Mouse (Mus musculus): Measurements from ENCODE around the gene Tmem132d. TPM values are rescaled to one million over a fixed set of nuclear protein-coding genes. Genes with fewer than 3 reads are reported as not detected.
"Not testable (repeated sequence)": the region's sequence is repeated elsewhere in the genome, so short reads cannot be mapped to it uniquely, and the experiment has no call there.

Gene Tmem132d
- polyA plus RNA-seq, 1 experiment = 5.8 TPM

DNA sequence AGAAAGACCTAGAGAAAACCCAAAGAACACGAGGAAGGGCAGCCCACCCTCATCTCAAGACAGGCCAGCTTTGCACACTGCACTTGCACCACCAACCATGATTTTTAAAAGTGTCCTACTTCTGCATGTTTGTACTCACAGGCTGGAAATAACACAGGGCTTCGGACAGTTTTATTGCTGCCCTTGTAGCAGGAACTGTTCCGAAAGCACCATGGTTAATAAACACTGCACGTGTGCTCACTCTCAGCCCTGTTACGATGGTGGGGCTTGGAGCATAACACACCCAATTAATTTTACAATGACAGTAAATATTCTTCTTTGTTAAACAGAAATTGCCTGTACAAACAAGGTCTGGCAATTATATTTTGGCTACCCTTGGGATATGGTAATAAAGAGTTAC, 357.4 kb downstream of the Tmem132d start:
- TF ChIP-seq CTCF (IDR thresholded peaks at IDR 0.05; ENCODE audit: borderline replicate concordance, extremely low read depth, insufficient read depth, insufficient read length) = no peak
- TF ChIP-seq POLR2A (IDR thresholded peaks at IDR 0.05; ENCODE audit: borderline replicate concordance, extremely low read depth, insufficient read depth, insufficient read length, poor library complexity, severe bottlenecking) = no peak
- DNase-seq (ENCODE audit: low read depth) = no peak

DNA sequence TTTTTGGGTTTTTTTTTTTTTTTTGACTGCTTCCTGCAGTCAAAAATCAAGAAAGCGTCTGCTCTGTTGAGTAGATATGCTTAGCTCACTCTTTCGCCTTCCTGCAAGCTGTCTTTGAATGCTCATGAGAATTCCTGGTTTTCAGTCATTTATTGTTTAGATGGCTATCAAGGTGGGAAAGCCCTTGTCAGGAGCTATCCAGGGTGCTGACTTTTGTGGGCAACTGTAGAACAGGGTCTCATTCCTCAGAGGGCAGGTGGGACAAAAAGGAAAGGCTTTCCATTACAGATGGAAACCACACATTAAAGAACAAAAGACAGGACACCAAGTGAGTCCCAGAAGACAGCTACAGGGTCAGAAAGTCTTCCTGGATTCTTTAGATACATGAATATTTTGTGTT, 360.3 kb downstream of the Tmem132d start:
- TF ChIP-seq CTCF (IDR thresholded peaks at IDR 0.05; ENCODE audit: borderline replicate concordance, extremely low read depth, insufficient read depth, insufficient read length) = no peak
- DNase-seq (ENCODE audit: low read depth) = no peak

DNA sequence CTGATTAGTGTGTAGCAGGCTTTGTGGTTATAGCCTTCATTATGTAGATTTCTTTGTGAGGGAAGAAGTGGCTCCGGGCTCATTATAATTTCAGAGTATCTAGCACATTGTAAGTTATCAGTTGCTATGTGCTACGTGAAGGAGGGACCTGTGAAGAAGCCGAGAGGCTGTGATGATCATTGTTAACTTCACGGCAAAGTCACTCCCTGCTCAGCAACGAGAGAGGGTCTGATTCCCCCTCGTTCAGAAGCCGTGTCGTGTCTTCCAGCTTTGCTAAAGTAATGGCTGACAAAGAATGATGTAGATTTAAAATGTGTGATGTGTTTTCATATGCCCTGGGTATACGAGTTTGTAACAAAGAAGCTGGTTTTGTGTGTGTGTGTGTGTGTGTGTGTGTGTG, 391.1 kb downstream of the Tmem132d start:
- TF ChIP-seq CTCF (IDR thresholded peaks at IDR 0.05; ENCODE audit: borderline replicate concordance, extremely low read depth, insufficient read depth, insufficient read length) (no peak), POLR2A (IDR thresholded peaks at IDR 0.05; ENCODE audit: borderline replicate concordance, extremely low read depth, insufficient read depth, insufficient read length, poor library complexity, severe bottlenecking) (no peak)
- peak; percentile 18 for DNase-seq (ENCODE audit: low read depth)

DNA sequence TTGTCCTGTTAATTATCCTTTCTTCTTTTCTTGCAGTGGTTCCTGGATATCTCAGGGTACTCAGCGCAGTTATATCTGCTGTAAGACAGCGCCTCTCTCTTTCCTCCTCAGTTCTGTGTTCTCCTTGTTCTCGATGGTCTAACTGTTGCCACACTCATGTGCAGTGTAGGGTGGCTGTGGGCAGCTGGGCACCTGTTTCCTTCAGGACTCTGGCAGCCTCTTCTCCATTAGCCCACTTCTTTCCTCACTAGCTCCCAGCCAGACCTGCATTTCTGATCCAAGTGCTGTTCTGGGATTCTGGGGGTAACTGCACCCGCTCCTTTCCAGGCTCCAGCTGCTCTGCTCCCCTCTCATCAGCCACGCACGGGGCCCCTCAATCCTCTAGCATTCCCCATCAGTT, 392.8 kb downstream of the Tmem132d start:
- no peak for TF ChIP-seq POLR2A (IDR thresholded peaks at IDR 0.05; ENCODE audit: borderline replicate concordance, extremely low read depth, insufficient read depth, insufficient read length, poor library complexity, severe bottlenecking)
- TF ChIP-seq CTCF (IDR thresholded peaks at IDR 0.05; ENCODE audit: borderline replicate concordance, extremely low read depth, insufficient read depth, insufficient read length) = no peak

DNA sequence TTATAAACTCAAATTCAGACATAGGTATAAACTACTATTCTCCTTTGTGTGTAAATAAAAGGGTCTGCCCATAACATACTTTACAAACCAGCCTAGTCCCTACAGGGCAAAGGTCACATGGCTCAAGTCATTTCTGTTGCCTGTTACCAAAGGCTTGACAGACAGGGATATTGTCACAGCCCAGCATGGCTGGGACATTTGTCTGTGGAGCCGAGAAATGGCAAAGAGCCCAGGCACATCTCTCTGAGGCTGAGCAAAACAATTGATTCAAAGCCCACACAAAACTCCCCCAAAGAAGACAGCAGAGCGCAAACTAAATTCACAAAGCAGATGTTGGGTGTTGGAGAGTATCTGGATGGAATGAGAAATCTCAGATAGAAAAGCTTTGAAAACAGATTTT, 405.8 kb downstream of the Tmem132d start:
- TF ChIP-seq CTCF (IDR thresholded peaks at IDR 0.05; ENCODE audit: borderline replicate concordance, extremely low read depth, insufficient read depth, insufficient read length) = no peak
- TF ChIP-seq POLR2A (IDR thresholded peaks at IDR 0.05; ENCODE audit: borderline replicate concordance, extremely low read depth, insufficient read depth, insufficient read length, poor library complexity, severe bottlenecking) = no peak

More for the DNA sequence above, 392.8 kb downstream of the Tmem132d start:
- no peak for DNase-seq (ENCODE audit: low read depth)

DNA sequence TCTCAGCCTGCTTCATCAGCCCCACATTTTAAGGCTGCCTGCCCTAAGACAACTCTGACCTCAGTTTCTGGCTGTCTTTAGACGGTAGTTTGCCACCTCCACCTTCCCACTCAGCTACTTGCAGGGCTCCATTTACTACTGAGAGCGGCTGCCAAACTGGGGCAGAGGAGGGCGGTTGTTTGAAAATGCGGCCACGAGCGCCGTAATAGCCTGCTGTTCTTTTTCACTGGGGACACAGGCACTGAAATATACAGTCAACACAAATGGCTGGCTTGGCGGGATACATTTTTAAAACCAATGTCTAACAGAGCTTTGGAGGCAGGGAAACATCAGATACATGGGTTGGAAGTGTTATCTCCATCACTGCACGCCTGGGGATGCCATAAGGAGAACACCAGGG, 428.2 kb downstream of the Tmem132d start:
- peak; percentile 30 for DNase-seq (ENCODE audit: low read depth)
- TF ChIP-seq POLR2A (IDR thresholded peaks at IDR 0.05; ENCODE audit: borderline replicate concordance, extremely low read depth, insufficient read depth, insufficient read length, poor library complexity, severe bottlenecking) (no peak), CTCF (IDR thresholded peaks at IDR 0.05; ENCODE audit: borderline replicate concordance, extremely low read depth, insufficient read depth, insufficient read length) (no peak)

More for the DNA sequence above, 405.8 kb downstream of the Tmem132d start:
- DNase-seq (ENCODE audit: low read depth) = peak; percentile 77

DNA sequence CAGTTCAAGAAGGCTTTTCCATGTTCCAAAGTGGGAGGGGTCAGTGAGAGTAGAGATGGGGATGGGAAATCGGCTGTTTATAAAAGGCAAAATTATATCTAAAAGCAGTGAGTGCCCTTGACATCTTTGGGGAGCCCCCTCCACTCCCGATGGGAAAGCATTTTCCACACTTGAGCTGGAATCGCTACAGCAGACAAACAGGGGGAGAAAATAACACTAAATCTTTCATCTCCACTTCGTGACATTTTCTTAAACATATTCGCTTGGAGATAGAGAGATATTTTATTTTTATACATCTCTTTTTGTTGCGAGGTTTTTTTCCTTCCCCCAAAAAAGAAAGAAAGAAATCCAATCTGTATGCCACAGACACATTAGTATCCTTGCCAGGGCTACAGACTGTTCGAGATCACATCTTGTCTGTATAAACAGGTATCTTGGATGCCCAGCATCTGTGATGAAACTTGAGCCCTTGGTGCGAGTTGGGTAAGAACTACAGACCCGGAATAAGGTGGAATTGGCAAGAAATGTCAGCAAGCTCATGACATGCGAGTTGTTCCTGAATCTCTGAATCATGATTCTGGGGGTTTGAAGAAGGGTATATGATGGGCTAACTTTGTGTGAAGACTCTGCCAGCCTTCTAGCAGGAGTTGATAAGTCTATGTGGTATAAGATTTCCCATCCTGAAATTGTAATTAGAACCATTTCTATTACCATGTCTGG, 436.2 kb downstream of the Tmem132d start:
- TF ChIP-seq CTCF (IDR thresholded peaks at IDR 0.05; ENCODE audit: borderline replicate concordance, extremely low read depth, insufficient read depth, insufficient read length) = no peak
- TF ChIP-seq POLR2A (IDR thresholded peaks at IDR 0.05; ENCODE audit: borderline replicate concordance, extremely low read depth, insufficient read depth, insufficient read length, poor library complexity, severe bottlenecking) = no peak

DNA sequence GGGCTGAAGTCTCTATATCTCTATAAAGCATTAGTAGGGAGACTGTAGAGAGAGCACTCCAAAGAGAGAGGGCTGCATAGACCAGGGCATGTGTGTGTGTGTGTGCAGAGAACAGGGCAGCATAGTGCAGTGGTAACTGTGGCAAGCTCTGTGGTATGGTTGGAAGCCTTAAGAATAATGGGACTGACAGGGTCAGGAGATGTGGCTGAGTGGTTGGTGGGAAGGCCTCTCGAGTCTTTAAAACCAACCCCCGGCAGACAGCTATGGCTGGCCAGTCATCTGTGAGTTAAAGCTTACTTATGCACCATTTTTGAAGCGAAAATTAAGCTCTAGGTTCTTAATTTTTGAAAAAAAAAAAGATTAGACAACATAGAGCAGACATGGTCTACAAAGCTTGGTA, 439.4 kb downstream of the Tmem132d start:
- TF ChIP-seq POLR2A (IDR thresholded peaks at IDR 0.05; ENCODE audit: borderline replicate concordance, extremely low read depth, insufficient read depth, insufficient read length, poor library complexity, severe bottlenecking) = no peak
- DNase-seq (ENCODE audit: low read depth) = no peak

More for the DNA sequence above, 436.2 kb downstream of the Tmem132d start:
- DNase-seq (ENCODE audit: low read depth) = no peak

DNA sequence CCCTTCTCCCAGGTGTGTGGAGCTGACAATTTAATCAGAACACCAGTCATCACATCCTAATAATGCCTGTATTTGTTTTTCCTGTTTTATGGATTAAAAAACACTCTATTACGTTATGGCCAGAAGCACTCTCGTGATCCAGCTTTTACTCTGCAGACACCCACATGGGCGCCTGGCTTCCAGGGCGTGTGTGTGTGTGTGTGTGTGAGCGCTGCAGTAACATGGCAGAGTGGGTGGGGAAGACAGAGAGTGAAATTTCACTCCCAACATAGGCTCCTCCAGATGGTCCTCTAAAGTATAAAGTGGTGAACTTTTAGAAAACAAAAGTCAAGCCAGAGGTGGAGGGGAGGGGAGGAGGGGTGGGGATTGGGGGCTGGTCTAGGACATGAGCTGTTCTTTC, 442.1 kb downstream of the Tmem132d start:
- TF ChIP-seq POLR2A (IDR thresholded peaks at IDR 0.05; ENCODE audit: borderline replicate concordance, extremely low read depth, insufficient read depth, insufficient read length, poor library complexity, severe bottlenecking) (no peak), CTCF (IDR thresholded peaks at IDR 0.05; ENCODE audit: borderline replicate concordance, extremely low read depth, insufficient read depth, insufficient read length) (no peak)
- no peak for DNase-seq (ENCODE audit: low read depth)

DNA sequence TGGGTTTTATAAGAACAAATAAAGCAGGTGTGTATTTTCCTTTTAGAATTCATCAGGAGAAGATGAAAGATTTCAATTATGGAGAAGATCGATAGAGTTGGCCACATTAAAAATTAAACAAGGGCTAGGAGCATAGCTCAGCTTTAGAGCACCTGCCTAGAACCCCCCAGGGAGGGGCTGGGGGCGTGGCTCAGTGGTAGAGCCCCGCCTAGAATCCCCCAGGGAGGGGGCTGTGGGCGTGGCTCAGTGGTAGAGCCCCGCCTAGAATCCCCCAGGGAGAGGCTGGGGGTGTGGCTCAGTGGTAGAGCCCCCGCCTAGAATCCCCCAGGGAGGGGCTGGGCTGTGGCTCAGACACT, 452.9 kb downstream of the Tmem132d start:
- not testable (repeated sequence) for DNase-seq (ENCODE audit: low read depth)

DNA sequence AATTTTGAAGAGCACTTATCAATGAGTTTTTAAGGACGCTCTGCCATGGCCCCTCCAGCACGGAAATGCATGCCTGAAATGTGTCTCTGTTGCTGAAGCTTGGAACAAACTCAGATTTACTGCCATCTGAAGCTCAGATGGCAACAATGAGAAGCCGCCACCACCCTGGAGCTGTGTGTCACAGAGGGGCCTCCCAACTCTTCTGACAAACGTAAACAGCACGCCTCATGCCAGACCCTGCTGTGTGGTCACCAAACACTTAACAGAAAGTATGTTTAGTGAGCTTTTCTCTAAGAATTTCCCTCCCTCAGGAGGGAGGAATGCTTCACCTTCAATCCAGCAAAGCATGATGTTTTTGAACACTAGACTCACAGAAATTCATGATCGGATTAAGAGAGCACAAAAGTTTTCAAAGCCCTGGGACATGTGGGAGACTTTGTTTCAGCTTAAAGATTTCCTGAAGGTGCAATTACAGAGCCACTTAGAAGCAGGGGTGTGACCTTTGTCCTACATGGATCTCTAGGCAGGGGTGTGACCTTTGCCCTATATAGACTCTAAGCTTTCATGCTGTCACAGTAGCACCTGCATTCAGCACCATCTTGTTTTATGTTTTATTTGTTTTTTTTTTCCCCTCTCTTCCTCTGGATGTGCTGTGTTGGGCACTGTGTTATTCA, 453.4 kb downstream of the Tmem132d start:
- DNase-seq (ENCODE audit: low read depth) = peak; percentile 4
- no peak for TF ChIP-seq CTCF (IDR thresholded peaks at IDR 0.05; ENCODE audit: borderline replicate concordance, extremely low read depth, insufficient read depth, insufficient read length)
- TF ChIP-seq POLR2A (IDR thresholded peaks at IDR 0.05; ENCODE audit: borderline replicate concordance, extremely low read depth, insufficient read depth, insufficient read length, poor library complexity, severe bottlenecking) = no peak

DNA sequence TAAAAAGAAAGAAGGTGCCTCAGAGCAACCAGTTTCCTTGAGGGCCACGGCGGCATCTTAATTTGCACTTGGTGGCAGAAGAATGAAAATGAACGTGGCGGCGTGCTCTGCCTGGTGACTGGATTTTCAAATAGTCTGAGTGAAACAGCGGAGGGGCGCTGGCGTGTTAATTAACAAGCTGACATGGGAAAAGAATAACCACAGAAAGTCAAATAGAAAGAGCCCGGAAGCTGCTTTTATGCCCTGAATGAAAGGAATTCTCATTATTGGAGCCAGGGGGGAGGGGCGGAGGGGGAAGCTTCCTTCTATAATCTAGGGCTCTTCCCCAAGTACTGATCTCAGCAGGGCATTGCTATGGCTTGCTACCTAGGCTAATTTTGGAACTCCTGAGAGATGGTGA, 456.2 kb downstream of the Tmem132d start:
- TF ChIP-seq POLR2A (IDR thresholded peaks at IDR 0.05; ENCODE audit: borderline replicate concordance, extremely low read depth, insufficient read depth, insufficient read length, poor library complexity, severe bottlenecking) (no peak), CTCF (IDR thresholded peaks at IDR 0.05; ENCODE audit: borderline replicate concordance, extremely low read depth, insufficient read depth, insufficient read length) (no peak)
- DNase-seq (ENCODE audit: low read depth) = peak; percentile 88
